Mouse (Mus musculus) left cerebral cortex, postnatal 14 days (tissue): ENCODE results near the gene Fads6. TPM values are rescaled to one million over a fixed set of nuclear protein-coding genes. Genes with fewer than 3 reads are reported as not detected.

Experiments used
- DNase-seq, 2 experiments: peaks; one replicate each; pipeline ENCODE4 v3.0.0; 2021 to 2022; ENCODE audit warnings: low spot score in 2 of 2, mixed read lengths in 1 of 2
- intact Hi-C: fragments of 180-260 bp; cut with DNase I; formaldehyde crosslinking; loops from one replicate; pipeline ENCODE4 v1.15.1; 2025
- total RNA-seq, 2 experiments: library from RNA; stranded (reverse); gene quantifications; 2 replicates each; pipeline ENCODE4 v1.2.3; 2021

Fads6 gene
- total RNA-seq, 2 experiments from 2014 or later: 7.2 to 7.5 TPM

DNA sequence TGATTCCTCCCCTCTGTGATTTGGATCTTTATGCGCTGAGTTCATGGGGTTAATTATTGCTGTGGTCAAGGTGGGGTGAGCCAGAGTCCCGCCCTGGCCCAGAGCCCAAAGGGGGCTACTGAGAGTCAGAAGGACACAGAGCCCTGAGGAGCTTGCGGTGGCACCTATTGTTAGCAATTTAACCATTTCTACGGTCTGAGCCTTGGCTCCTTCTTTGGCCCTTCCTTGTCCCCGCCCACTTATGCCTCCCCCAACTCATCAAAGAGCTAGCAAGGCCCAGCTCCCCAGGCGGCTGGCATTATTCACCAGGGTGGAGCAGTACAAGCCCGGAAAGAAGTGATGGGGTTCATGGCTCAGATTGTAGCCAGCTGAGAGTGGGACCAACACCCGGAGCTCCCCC, 9.4 kb upstream of the Fads6 start, which contains the start of gene Otop2:
TSS of gene Otop2 (plus strand) at position 301 of the 400 bp plus-strand sequence.
- DNase-seq: no peak

DNA sequence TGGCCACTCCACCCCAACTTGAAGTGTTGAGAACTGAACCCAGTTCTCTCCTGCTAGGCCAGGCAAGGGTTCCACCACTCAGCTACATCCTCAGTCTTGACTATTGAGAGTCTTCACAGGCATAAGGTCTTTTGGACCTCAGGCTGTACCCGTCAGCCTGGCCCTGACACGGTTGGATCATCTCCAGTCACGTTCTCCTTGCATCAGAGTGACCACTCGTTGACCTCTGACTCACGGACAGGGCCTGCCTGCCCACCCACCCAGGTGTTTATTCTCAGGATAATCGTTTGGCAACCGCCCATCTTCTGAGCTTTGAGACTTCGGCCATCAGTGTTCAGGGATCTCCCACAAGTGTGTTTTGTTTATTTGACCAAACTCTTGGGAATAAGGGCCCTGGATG, 5.7 kb upstream of the Fads6 start:
- intact Hi-C loops: no loop called here
- no peak for DNase-seq

More for the DNA sequence above, 9.4 kb upstream of the Fads6 start, which contains the start of gene Otop2:
- intact Hi-C loops: no loop called here

DNA sequence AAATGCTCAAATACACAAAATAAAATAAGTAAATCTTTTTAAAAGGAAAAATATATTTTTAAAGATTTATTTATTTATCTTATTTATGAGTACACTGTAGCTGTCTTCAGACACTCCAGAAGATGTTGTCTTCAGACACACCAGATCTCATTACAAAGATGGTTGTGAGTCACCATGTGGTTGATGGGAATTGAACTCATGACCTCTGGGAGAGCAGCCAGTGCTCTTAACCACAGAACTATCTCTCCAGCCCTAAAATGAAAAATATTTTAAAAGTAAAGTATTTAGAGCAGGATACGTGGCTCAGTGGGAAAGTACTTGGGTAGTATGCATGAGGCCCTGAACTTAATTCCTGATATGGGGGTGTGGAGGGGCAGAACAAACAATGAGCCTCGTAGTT, 3.9 kb upstream of the Fads6 start:
- intact Hi-C loops: no loop called here
- DNase-seq: no peak

DNA sequence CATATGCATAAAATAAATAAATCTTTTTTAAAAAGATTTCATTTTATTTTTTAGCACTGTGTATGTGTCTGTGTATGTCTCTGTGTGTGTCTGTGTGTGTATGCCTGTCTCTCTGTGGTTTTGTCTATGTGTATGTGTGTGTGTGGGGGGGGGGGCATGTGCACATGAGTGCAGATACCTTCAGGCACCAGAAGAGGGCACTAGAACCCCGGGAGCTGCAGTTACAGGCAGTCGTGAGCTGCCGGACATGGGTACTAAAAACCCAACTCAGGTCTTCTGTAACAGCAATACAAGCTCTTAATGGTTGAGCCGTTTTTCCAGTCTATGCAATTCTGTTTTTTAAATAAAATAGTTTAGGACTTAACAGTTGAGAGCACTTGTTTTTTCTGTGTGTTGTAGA, 3.3 kb upstream of the Fads6 start:
- DNase-seq: no peak
- intact Hi-C loops: no loop called here

DNA sequence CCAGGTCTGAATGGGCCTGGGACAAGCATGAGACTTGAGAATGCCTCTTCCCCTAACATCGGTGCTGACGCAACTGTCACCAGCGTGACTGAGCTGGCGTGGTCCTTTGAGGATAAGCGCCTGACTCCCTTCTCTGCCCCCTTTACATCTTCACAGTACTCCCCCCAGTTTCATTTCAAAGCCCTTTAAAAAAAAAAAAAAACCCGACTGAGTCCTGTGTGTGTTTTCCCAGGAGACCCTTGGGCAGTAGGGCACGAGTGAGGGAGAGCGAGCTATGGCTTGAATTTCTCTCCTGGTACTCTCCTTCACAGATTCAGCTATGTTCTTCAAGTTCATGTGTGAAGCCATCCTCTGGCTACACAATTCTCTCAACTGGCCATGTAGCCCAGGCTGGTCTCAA, 697 bp upstream of the Fads6 start:
- DNase-seq: no peak
- intact Hi-C loops: no loop called here

DNA sequence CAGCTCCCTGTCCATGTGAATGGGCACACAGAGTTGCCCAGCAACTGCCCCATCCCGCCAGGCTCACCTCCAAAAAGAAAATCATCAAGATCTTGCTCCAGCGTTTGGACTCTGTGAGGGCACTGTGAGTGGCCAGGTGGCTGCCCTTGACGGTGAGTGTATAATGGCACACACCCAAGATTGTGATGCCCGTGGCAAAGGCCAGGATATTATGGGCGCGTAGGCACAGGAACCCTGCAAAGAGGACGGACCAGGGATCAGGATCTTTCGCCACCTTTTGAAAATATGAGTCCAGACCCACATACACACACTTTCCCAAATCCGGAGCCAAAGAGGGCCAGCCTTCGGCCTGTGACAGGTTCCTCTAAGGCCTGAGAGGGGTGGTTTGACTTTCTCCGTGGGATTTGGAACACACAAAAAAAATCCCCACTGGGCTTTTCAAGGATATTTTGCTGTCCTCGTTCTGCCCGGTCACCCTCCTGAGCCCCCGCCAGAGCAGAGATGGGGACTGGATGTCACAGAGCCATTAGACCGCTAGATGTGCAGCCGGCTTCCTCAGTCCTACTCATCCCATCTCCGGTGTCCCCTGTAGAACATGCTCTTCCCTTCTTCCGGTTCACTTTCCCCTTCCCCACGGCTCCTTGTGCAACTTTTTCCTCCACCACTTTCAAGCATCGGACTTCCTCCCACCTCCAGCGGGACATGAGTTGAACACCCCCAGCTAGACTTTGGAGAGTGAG, 822 bp downstream of the Fads6 start:
- intact Hi-C loops: no loop called here
- no peak for DNase-seq

DNA sequence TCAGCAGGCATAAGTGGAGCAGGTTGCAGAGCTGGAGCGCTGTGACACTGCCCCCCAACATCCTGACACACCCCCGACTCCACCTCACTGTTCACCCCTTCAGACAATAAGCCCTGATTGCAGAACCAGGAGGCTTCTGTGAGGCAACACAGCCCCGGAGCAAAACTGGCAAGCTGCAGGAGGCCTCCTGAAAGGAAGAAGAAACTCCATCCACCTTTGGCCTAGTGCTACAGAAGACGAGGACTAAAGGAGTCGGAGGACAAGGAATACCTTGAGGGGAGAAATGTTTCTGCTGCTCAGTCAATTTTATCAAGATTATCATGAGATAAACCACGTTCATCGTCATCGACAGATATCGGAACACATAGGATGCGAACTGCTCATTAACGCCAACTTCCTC, 1.5 kb downstream of the Fads6 start:
- DNase-seq: no peak
- intact Hi-C loops: no loop called here

DNA sequence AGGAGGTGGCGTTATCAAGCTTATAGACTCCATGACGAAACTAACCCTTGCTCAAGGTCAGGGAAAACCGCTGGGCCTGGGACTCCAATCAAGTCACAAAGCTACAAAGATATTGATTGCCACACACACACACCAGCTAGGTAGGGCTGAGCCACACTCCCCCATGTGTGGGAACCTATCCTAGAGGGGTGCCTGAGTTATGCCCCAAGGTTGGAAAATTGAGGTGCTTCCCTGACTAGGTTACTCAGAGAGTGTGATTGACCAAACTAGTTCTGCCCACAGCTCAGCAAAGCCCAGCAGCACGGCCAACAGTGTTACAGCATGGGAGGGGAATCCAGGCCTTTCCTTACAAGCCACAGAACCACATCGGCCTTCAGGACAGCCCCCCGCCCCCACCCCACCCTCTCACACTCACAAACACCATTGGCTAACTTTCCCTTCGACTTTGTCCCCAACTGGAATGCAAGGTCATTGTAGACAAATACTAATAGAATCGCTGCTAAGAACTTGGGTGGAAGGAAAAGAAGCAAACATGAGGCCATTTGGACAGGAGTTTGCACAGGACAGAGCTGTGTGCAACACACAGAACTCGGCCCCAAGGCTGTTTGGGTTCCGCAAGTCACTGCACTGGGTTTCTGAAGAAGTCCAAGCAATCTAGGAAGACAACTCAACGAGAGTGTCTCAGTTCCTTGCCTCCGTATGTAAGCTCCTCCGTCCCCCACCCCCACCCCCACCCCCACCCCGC, 4.7 kb downstream of the Fads6 start:
- intact Hi-C loops: no loop called here
- no peak for DNase-seq

DNA sequence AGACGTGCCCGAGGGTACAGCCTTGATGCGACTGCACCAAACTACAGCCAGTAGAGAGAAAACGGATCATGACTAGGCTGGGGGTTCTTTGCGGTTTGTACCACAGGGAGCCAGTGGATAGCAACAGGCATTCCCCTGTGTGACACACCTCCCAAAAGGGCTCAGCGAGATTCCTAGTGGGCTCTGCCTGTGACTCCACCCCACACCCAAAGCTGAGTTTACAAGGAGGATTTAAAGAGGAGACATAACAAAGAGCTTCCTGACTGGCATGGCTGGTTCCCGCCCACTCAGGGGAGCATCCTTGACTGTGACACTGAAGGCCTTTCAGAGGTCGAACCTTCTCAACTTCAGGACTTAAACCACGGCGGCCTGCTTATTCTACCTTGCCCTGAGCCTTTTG, 6.0 kb downstream of the Fads6 start:
- DNase-seq: no peak
- intact Hi-C loops: no loop called here

DNA sequence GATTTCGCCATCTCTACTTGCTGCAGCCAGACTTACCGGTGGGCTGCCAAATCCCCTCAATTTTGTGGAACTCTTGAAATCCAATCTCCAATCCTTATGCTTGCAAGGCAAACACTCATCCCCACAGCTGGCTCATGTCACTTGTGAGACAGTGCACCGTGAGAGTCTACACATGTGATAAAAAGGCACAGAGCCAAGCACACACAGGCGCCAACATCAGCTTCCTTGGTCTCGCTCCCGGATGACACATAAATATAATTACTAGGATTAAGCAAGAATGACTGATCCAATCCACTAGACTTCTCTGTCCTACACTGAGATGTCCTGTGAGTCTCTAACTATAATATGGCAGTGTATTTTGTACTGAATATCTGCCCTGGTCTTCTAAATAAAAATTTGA, 6.5 kb downstream of the Fads6 start:
- peak in 1 of 2 experiments; percentile 69 for DNase-seq
- intact Hi-C loops: no loop called here

DNA sequence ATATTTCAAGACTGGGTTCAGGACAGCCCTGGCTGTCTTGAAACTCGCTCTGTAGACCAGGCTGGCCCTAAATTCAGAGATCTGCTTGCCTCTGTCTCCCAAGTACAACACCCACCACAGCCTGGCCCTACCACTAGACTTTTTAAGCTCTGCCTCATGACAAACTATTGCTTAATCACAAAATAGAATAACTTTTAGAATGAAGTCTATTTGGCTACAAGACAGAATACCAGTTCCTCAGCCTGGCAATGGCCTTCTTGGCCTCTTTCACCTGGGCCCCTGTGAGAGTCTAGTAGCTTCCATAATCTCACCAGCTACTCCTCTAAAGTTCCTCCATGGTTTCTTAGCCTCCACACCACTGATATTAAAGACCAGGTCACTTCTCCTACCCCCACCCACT, 7.1 kb downstream of the Fads6 start:
- DNase-seq: no peak

DNA sequence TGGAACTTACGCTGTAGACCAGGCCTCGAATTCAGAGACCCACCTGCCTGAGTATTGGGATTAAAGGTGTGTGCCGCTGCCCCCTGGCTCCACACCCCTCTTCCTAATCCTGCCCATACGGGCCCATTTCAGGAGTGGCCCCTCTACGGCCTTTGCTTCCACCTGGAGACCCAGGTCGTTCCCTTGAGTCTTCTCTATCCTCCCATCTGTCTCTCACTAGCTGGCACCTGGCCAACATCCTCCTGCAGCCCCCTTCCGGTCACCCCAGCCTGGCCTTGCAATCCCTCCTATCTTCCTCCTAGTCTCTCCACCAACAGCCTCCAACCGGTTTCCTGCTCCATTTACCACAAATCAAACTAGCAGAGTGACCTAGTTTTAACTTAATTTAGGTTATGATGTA, 7.6 kb downstream of the Fads6 start:
- no peak for DNase-seq
- intact Hi-C loops: no loop called here

More for the DNA sequence above, 7.1 kb downstream of the Fads6 start:
- intact Hi-C loops: no loop called here

DNA sequence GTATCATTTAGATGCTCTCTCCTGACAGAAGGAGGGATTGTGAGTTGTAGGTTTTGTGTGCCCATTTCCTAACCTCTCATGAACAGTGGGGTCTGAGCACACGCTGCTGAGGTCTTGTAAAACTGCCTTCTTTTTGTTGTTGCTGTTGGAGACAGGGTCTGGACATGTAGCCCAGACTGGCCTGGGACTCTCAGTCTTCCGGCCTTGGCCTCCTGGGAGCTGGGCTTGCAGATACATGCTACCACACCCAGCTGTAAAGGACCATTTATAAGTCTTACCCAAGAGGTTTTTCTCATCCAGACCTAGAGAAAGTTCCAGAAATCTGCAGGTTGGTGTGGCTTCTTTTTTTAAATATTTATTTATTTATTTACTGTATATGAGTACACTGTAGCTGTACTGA, 9.2 kb downstream of the Fads6 start:
- intact Hi-C loops: no loop called here
- no peak for DNase-seq

DNA sequence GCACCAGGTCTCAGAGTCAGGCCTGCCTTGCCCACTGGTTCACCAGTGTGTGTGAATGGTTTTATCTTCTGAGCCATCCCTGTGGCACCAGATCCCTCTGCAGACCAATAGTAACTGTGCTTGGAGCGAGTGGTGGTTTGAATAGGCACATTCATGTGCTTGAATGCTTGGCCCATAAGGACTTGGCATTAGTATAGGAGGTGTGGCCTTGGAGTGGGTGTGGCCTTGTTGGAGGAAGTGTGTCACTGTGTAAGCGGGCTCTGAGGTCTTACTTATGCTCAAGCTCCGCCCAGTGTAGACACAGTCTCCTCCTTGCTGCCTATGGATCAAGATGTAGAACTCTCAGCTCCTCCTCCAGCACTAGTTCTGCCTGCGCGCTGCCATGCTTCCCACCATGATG, 10.1 kb downstream of the Fads6 start:
- intact Hi-C loops: no loop called here
- no peak for DNase-seq

DNA sequence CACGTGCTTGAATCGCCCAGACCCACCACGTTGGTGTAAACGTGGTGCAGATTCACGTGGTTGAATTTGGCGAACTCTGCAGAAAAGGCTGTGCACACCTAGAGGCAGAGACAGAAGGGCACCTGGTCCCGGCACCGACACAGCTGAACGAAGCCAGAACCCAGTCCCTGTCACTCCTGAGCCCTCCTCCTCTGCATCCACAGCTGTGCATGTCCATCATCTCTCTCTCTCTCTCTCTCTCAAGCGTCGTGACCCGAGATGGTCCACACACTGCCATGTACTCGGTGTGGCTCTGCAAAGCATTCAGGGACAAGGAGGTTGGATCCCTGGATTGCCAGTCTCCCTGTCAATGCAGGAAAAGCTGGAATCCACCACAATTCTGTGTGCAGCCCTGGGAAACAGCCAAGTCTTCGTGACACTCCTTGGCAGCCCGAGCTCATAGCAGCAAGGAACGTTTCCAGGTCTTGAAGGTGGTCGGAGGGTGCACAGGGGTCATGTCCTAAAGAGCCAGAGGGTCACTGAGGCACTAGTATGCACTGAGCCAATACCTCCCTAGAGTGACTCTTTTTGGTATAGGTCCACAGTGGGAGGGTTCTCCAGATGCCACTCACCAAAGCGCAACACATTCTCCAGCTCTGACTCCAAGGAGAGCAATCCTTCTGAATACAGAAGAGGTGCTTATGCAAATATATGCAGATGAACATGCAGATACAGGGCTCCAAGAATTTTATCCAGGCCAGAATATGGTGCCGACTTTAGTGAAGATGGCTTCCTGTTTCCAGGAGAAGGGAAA, 11.1 kb downstream of the Fads6 start:
- DNase-seq: peak in 1 of 2 experiments; percentile 73

DNA sequence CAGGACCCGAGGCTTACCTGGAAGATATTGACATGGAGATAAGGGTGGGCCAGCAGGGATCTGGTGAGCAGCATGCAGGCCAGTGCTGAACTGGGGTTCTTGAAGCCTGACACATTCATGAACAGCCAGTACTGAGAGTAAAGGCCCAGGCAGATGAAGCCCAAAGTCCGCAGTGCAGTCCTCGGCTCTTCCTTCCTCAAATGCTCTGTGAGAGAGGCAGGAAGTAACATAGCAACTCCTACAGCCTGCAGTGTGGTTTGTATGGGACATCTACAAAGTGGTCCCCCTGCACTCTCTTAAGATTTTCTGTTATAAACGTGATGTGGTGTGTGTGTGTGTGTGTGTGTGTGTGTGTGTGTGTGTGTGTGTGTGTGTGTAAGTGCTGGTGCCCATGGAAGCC, 12.2 kb downstream of the Fads6 start:
- DNase-seq: no peak
- intact Hi-C loops: no loop called here

More for the DNA sequence above, 11.1 kb downstream of the Fads6 start:
- intact Hi-C loops: no loop called here

DNA sequence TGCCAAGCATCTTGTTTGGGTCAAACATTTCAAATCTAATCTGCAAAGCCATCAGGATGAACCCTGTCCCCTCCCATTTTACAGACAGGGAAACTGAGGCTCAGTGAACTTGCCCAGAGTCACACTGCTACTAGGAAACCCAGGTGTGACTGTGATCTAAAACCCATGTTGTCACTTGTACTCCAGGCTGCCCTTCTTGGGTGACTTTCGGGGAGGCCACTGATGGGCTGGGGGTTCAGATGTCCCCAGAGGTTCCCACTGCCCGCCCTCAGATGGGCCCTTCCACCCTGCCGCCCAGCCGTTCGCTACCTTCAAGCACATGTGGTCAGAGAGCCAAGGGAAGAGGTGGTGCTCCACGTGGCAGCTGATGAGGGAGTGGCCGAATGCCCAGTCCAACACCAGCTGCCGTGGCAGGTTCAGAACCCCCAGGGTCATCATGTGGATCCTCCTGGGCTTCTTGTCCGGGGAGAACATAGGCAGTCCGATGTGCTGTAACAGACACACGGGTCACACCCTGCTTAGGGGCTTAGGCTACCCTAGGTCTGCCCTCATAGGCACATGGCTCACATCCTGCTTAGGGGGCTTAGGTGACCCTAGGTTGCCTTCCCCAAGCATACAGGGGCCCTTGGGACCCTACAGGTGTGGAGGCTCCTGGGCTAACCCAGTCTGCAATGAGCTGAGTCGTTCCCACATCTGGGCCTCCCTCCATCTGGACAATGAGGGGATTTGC, 13.4 kb downstream of the Fads6 start:
- no peak for DNase-seq
- intact Hi-C loops: no loop called here

DNA sequence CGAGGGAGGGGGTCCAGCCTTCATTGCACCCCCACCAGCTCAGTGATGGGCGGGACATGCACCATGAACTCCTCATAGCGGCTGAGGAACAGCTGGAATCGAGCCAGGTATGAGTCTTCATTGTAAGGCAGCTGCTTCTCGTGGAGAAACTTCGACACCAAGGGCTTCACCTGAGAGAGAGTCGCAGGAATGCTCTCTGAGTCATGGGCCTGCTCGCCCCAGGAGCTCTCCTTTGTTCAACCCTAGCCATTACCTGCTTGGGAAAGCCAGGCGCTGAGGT, 14.0 kb downstream of the Fads6 start:
- no peak for DNase-seq
- intact Hi-C loops: no loop called here

DNA sequence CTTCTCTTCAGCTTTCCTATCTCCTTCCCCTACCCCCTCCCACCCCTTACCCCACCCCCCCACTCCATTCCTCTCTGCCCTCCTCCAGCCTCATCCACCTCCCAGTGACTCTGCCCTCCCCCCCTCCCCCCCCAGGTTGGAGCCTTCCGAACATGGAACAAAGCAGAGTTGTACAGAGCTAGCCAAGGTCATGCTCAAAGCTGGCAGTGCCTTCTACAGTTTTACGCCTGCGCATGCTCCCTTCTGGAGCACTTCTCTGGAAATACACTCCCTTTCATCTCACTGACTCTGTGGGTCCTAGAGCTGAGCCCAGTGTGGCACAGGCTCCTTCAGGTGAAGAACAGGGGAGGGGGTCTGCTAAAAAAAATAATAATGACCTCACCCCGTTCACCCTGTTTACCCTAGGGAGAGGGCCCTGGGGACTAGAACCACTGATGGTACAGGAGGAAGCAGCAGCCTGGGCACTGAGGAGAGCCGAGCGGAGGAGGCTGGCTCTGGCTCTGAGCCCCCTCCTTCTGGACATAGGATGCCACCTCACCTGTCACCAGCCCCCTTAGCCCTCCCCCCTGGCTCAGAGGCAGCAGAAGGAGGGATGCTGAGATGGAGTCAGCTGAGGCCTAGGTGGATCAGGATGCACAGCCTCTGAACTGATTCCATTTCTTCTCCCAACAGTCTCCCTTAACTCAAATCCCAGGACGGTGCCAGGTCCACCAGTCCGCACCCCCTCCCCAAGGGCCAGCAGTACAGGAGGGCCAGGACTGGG, 14.6 kb downstream of the Fads6 start:
- intact Hi-C loops: no loop called here
- DNase-seq: no peak
